Mouse (Mus musculus) CH12.LX (cell line): ENCODE measurements around the gene Lrrfip1. TPM values are rescaled to one million over a fixed set of nuclear protein-coding genes. Genes with fewer than 3 reads are reported as not detected.

Experiments
- DNase-seq: peaks from one replicate; pipeline ENCODE4 v3.0.0-alpha.2; 2013; ENCODE audit errors: extremely low read depth
- H3K27ac ChIP-seq: 2 replicates; pipeline ENCODE4 v1.5.1; 2012; ENCODE audit warnings: low read depth, mild to moderate bottlenecking, control low read depth, moderate library complexity; ENCODE audit not compliant: insufficient read depth
- H3K27me3 ChIP-seq: replicated peaks from 2 replicates; pipeline ENCODE3; 2012; ENCODE audit warnings: inconsistent platforms
- H3K36me3 ChIP-seq, 2 experiments: replicated peaks in 1 of 2; 2 replicates each; pipeline versions ENCODE3 to v1.6.1; 2012; ENCODE audit warnings: inconsistent platforms in 1 of 2, low read length in 1 of 2, mild to moderate bottlenecking in 1 of 2, mixed read lengths in 1 of 2, moderate library complexity in 1 of 2; ENCODE audit not compliant: control insufficient read depth in 1 of 2, insufficient read depth in 1 of 2
- H3K4me1 ChIP-seq, 2 experiments: 2 replicates each; pipeline ENCODE4 v1.6.1; 2012; ENCODE audit warnings: inconsistent platforms in 1 of 2, moderate library complexity in 1 of 2; ENCODE audit not compliant: insufficient read depth in 2 of 2, control insufficient read depth in 1 of 2
- H3K4me2 ChIP-seq: 2 replicates; pipeline ENCODE4 v1.6.1; 2012; ENCODE audit warnings: low read depth, mild to moderate bottlenecking, control low read depth; ENCODE audit not compliant: poor library complexity, insufficient read depth, severe bottlenecking
- H3K4me3 ChIP-seq, 3 experiments: fragments of 150-350 bp in 1 of 3; sonication (generic) in 1 of 3; replicated peaks in 1 of 3; 2 replicates each; pipeline versions ENCODE3 to v1.5.1; 2011 to 2012; ENCODE audit warnings: low read depth in 2 of 3, low read length in 2 of 3, mild to moderate bottlenecking in 2 of 3, moderate library complexity in 2 of 3, control low read depth in 1 of 3, improper control_type of control experiment in 1 of 3, inconsistent platforms in 1 of 3, mixed read lengths in 1 of 3; ENCODE audit not compliant: poor library complexity in 1 of 3
- H3K79me2 ChIP-seq: replicated peaks from 2 replicates; pipeline ENCODE4 v1.6.1; 2012; ENCODE audit warnings: mild to moderate bottlenecking, moderate library complexity; ENCODE audit not compliant: control insufficient read depth, poor library complexity, insufficient read depth, severe bottlenecking; ENCODE audit errors: extremely low read depth
- H3K9ac ChIP-seq: 2 replicates; pipeline ENCODE4 v1.6.1; 2012; ENCODE audit warnings: low read depth, mild to moderate bottlenecking, control low read depth, moderate library complexity; ENCODE audit not compliant: insufficient read depth
- H3K9me3 ChIP-seq: replicated peaks from 2 replicates; pipeline ENCODE3; 2012; ENCODE audit warnings: low read length, inconsistent platforms, mixed read lengths
- BHLHE40 ChIP-seq: IDR thresholded peaks from 2 replicates; pipeline ENCODE4 v1.6.1; 2011; ENCODE audit warnings: mild to moderate bottlenecking, low read depth, low read length, improper control_type of control experiment
- CTCF ChIP-seq, 2 experiments: IDR thresholded peaks in 1 of 2; conservative IDR thresholded peaks in 1 of 2; 2 replicates each; pipeline ENCODE4 v1.5.1; 2011 to 2012; ENCODE audit warnings: low read depth in 2 of 2, low read length in 2 of 2, improper control_type of control experiment in 1 of 2, inconsistent platforms in 1 of 2, mild to moderate bottlenecking in 1 of 2, moderate library complexity in 1 of 2
- E2F4 ChIP-seq: IDR thresholded peaks from 2 replicates; pipeline ENCODE4 v1.6.1; 2011; ENCODE audit warnings: low read depth, low read length, improper control_type of control experiment; ENCODE audit not compliant: insufficient replicate concordance
- ETS1 ChIP-seq: conservative IDR thresholded peaks from 2 replicates; pipeline ENCODE4 v1.6.1; 2012; ENCODE audit warnings: low read depth, mild to moderate bottlenecking, inconsistent platforms, low read length, improper control_type of control experiment, moderate library complexity
- GABPA ChIP-seq: IDR thresholded peaks from 2 replicates; pipeline ENCODE4 v1.6.1; 2012; ENCODE audit warnings: low read depth, low read length, improper control_type of control experiment, inconsistent platforms; ENCODE audit not compliant: insufficient replicate concordance
- HCFC1 ChIP-seq: IDR thresholded peaks from 2 replicates; pipeline ENCODE4 v1.6.1; 2012; ENCODE audit warnings: low read depth, mild to moderate bottlenecking, inconsistent platforms, low read length, improper control_type of control experiment
- JUN ChIP-seq: IDR thresholded peaks from 2 replicates; pipeline ENCODE4 v1.6.1; 2011; ENCODE audit warnings: low read depth, mild to moderate bottlenecking, low read length, improper control_type of control experiment, moderate library complexity; ENCODE audit not compliant: insufficient read depth
- MAFK ChIP-seq: IDR thresholded peaks from 2 replicates; pipeline ENCODE4 v1.6.1; 2011; ENCODE audit warnings: low read length, improper control_type of control experiment; ENCODE audit not compliant: insufficient replicate concordance
- MAX ChIP-seq: IDR thresholded peaks from 2 replicates; pipeline ENCODE4 v1.6.1; 2011; ENCODE audit warnings: low read length, improper control_type of control experiment
- MXI1 ChIP-seq: IDR thresholded peaks from 2 replicates; pipeline ENCODE4 v1.6.1; 2011; ENCODE audit warnings: mild to moderate bottlenecking, low read depth, low read length, improper control_type of control experiment
- NELFE ChIP-seq: IDR thresholded peaks from 2 replicates; pipeline ENCODE4 v1.6.1; 2011; ENCODE audit warnings: low read depth, low read length, improper control_type of control experiment
- NRF1 ChIP-seq: IDR thresholded peaks from 2 replicates; pipeline ENCODE4 v1.6.1; 2014; ENCODE audit warnings: low read depth, mild to moderate bottlenecking, inconsistent platforms, low read length, improper control_type of control experiment, moderate library complexity
- POLR2A ChIP-seq: IDR thresholded peaks from 2 replicates; pipeline ENCODE4 v1.6.1; 2011; ENCODE audit warnings: low read depth, mild to moderate bottlenecking, improper control_type of control experiment, low read length
- POLR2AphosphoS2 ChIP-seq: IDR thresholded peaks from 2 replicates; pipeline ENCODE4 v1.6.1; 2011; ENCODE audit warnings: low read depth, low read length, improper control_type of control experiment
- RAD21 ChIP-seq: IDR thresholded peaks from 2 replicates; pipeline ENCODE4 v1.6.1; 2011; ENCODE audit warnings: low read depth, mild to moderate bottlenecking, low read length, improper control_type of control experiment, moderate library complexity
- RCOR1 ChIP-seq: conservative IDR thresholded peaks from 2 replicates; pipeline ENCODE4 v1.6.1; 2012; ENCODE audit warnings: low read depth, mild to moderate bottlenecking, inconsistent platforms, low read length, improper control_type of control experiment
- SIN3A ChIP-seq: IDR thresholded peaks from 2 replicates; pipeline ENCODE4 v1.6.1; 2012; ENCODE audit warnings: low read length, improper control_type of control experiment, inconsistent platforms
- TBP ChIP-seq: conservative IDR thresholded peaks from 2 replicates; pipeline ENCODE4 v1.6.1; 2011; ENCODE audit warnings: low read depth, low read length, improper control_type of control experiment
- USF1 ChIP-seq: IDR thresholded peaks from 2 replicates; pipeline ENCODE4 v1.6.1; 2014; ENCODE audit warnings: low read depth, mild to moderate bottlenecking, inconsistent platforms, low read length, improper control_type of control experiment
- ZC3H11A ChIP-seq: IDR thresholded peaks from 2 replicates; pipeline ENCODE4 v1.6.1; 2012; ENCODE audit warnings: low read depth, mild to moderate bottlenecking, inconsistent platforms, low read length, improper control_type of control experiment
- ZMIZ1 ChIP-seq: IDR thresholded peaks from 2 replicates; pipeline ENCODE4 v1.6.1; 2012; ENCODE audit warnings: low read depth, mild to moderate bottlenecking, inconsistent platforms, low read length, improper control_type of control experiment
- ZNF384 ChIP-seq: IDR thresholded peaks from 2 replicates; pipeline ENCODE4 v1.6.1; 2012; ENCODE audit warnings: low read depth, low read length, improper control_type of control experiment, inconsistent platforms
- dilution Hi-C: fragments of 300-500 bp; cut with MboI; formaldehyde crosslinking; loops from 2 replicates; pipeline ENCODE4 v1.14.3; 2020; ENCODE audit warnings: low sequenced_read_pairs; ENCODE audit not compliant: extremely low pct_unique_long_range_greater_than_20kb, extremely low pct_ligation_motif_present
- in situ Hi-C: fragments of 300-500 bp; cut with MboI; formaldehyde crosslinking; loops from 3 replicates; pipeline ENCODE4 v1.14.3; 2019; ENCODE audit warnings: low sequenced_read_pairs, low pct_ligation_motif_present, low pct_unique_long_range_greater_than_20kb, mixed read lengths
- polyA plus RNA-seq: library from polyadenylated mRNA; unstranded; fragments of >175 nt; gene quantifications from 2 replicates; pipeline ENCODE4 v1.2.1, GENCODE M21; 2012; ENCODE audit warnings: low read depth; ENCODE audit not compliant: insufficient read length
- total RNA-seq, 2 experiments: library from RNA; depleted of rRNA; stranded (reverse); fragments of 300-350 nt in 1 of 2; fragments of >200 nt in 1 of 2; gene quantifications; 2 replicates each; pipeline ENCODE4 v1.2.3; 2012 to 2014

Gene Lrrfip1
- total and polyA plus RNA-seq, 3 experiments, result 17.2 to 30.5 (median 19.1) TPM

DNA sequence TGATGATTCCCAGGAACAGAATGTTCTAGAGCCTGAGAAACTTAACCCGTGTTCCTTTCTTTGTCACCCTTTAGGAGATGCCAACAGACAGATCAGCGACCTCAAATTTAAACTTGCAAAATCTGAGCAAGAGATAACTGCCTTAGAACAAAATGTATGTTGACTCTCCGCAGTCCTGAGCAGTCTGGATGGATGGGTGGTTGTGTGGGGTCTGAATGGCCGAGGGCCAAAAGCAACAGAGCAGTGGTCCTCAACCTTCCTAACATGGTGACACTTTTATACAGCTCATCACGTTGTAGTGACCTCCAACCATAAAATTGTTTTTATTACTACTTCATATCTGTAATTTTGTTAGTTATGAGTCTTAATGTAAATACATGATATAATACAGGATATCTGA is 124.5 kb downstream of the Lrrfip1 start:
- Histone ChIP-seq H3K27ac (no peak overlapping the region), H3K27me3 (no peaks in the 10 kb centered on the region), H3K9ac (no peak overlapping the region), H3K36me3 (peaks cover 49 to 87% of the 10 kb centered on the region in 2 experiments), H3K4me1 (no peaks in the 10 kb centered on the region), H3K9me3 (peaks cover 1% of the 10 kb centered on the region), H3K4me3 (no peak overlapping the region), H3K4me2 (no peak overlapping the region), H3K79me2 (no peaks in the 10 kb centered on the region)
- no peak for DNase-seq
- TF ChIP-seq ZMIZ1 (no peak), JUN (no peak), GABPA (no peak), BHLHE40 (no peak), SIN3A (no peak)
- dilution Hi-C loops, result no loop called here
- in situ Hi-C loops, result no loop called here

DNA sequence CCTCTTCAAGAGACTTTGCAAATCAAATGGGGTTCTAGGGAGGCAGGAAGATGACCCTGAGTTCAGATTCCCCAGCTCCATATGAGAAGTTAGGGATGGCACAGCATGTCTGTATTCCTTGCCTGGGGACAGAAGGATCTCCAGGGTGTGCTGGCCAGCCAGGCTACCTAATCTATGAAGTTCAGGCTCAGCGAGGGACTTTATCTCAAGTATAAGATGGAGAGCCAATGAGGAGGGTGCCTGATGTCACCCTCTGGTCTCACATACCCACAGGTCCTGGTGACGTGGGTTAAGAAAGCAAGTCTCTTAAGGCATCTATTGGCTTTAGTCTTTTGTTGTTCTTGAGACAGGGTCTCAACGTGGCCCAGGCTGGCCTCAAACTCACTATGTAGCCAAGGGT is 124.9 kb downstream of the Lrrfip1 start:
- H3K27me3 ChIP-seq, result no peaks in the 10 kb centered on the region
- DNase-seq, result no peak
- in situ Hi-C loops, result no loop called here
- H3K79me2 ChIP-seq, result no peaks in the 10 kb centered on the region
- dilution Hi-C loops, result no loop called here
- H3K36me3 ChIP-seq, result peaks cover 51 to 87% of the 10 kb centered on the region in 2 experiments
- H3K9ac ChIP-seq, result no peak overlapping the region
- H3K4me1 ChIP-seq, result no peaks in the 10 kb centered on the region
- TF ChIP-seq POLR2A, result no peak
- no peak for TF ChIP-seq POLR2AphosphoS2
- TF ChIP-seq ZNF384, result no peak
- TF ChIP-seq RAD21, result no peak
- TF ChIP-seq NRF1, result no peak
- TF ChIP-seq TBP, result no peak
- H3K27ac ChIP-seq, result no peak overlapping the region
- no peak overlapping the region for H3K4me2 ChIP-seq
- H3K4me3 ChIP-seq, result no peak overlapping the region
- H3K9me3 ChIP-seq, result peaks cover 6% of the 10 kb centered on the region

DNA sequence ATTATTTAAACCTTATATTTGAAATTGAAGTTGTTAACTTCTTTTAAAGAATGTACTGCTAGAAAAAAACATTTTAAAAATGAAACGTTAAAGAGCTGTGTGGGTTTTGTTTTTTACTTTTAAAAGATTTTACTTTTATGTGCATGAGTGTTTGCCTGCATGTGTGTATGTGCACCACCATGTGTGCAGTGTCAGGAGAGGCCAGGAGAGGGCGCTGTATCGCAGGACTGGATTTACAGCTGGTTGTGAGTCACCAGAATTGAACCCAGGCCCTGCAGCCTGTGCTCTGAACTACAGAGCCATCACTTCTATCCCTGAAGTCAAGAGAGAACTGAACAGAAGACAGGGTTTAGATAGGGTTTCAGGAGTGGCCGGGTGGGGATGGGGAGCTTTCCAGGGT is 130.3 kb downstream of the Lrrfip1 start:
- Histone ChIP-seq H3K4me3 (no peak overlapping the region), H3K4me1 (no peaks in the 10 kb centered on the region), H3K9ac (no peak overlapping the region), H3K9me3 (peaks cover 9% of the 10 kb centered on the region), H3K36me3 (peaks cover 29 to 49% of the 10 kb centered on the region in 2 experiments), H3K4me2 (no peak overlapping the region), H3K79me2 (no peaks in the 10 kb centered on the region), H3K27me3 (no peaks in the 10 kb centered on the region), H3K27ac (no peak overlapping the region)
- dilution Hi-C loops, result no loop called here
- no peak for DNase-seq
- in situ Hi-C loops, result no loop called here
- TF ChIP-seq E2F4, result no peak
- TF ChIP-seq CTCF (conservative IDR thresholded peaks at IDR 0.05 in 1 of 2, IDR thresholded peaks at IDR 0.05 in 1 of 2; ENCODE audit: low read depth in 2 of 2, low read length in 2 of 2), result no peak
- no peak for TF ChIP-seq POLR2A
- TF ChIP-seq MAFK, result no peak
- TF ChIP-seq USF1, result no peak
- no peak for TF ChIP-seq MXI1
- TF ChIP-seq MAX, result no peak
- no peak for TF ChIP-seq HCFC1
- TF ChIP-seq RCOR1, result no peak
- TF ChIP-seq ETS1, result no peak
- TF ChIP-seq ZC3H11A, result no peak
- TF ChIP-seq JUN, result no peak
- TF ChIP-seq NELFE, result no peak
